Mouse (Mus musculus) small intestine, adult 2 months (tissue): ENCODE data around the gene Taf1a. TPM values are rescaled to one million over a fixed set of nuclear protein-coding genes. Genes with fewer than 3 reads are reported as not detected.
A peak's percentile ranks its signal among the peaks of the same experiment; 100 is the strongest.
"Not testable (repeated sequence)": the region's sequence is repeated elsewhere in the genome, so short reads cannot be mapped to it uniquely, and the experiment has no call there.

Source experiments
- H3K27ac ChIP-seq: fragments of 200-500 bp; 2 replicates; pipeline ENCODE4 v1.5.1; 2012; ENCODE audit warnings: low read depth, low read length, control low read depth, inconsistent platforms; ENCODE audit not compliant: insufficient read depth
- H3K27me3 ChIP-seq: fragments of 200-500 bp; 2 replicates; pipeline ENCODE4 v1.6.1; 2012; ENCODE audit warnings: mild to moderate bottlenecking, moderate library complexity, low read length, inconsistent platforms; ENCODE audit not compliant: control insufficient read depth, insufficient read depth
- H3K36me3 ChIP-seq: fragments of 200-500 bp; 2 replicates; pipeline ENCODE4 v1.6.1; 2012; ENCODE audit warnings: mild to moderate bottlenecking, low read length, control low read depth, inconsistent platforms; ENCODE audit not compliant: control insufficient read depth, insufficient read depth
- H3K4me1 ChIP-seq: fragments of 200-500 bp; 2 replicates; pipeline ENCODE4 v1.6.1; 2012; ENCODE audit warnings: low read length, inconsistent platforms, mixed read lengths; ENCODE audit not compliant: control insufficient read depth, insufficient read depth, insufficient read length
- H3K4me3 ChIP-seq: fragments of 200-500 bp; 2 replicates; pipeline ENCODE4 v1.5.1; 2012; ENCODE audit warnings: low read depth, mild to moderate bottlenecking, control low read depth, inconsistent platforms, low read length, moderate library complexity
- CTCF ChIP-seq: fragments of 200-500 bp; IDR thresholded peaks from 2 replicates; pipeline ENCODE4 v1.5.1; 2012; ENCODE audit warnings: low read depth, mild to moderate bottlenecking, control low read depth, inconsistent platforms, low read length, moderate library complexity, mixed read lengths; ENCODE audit not compliant: insufficient replicate concordance, insufficient read length; ENCODE audit errors: extremely low read depth
- POLR2A ChIP-seq: fragments of 200-500 bp; IDR thresholded peaks from 2 replicates; pipeline ENCODE4 v1.6.1; 2012; ENCODE audit warnings: low read depth, mild to moderate bottlenecking, control low read depth, inconsistent platforms, low read length, moderate library complexity
- WGBS: fragments of 180-500 bp; shearing (Covaris S2); methylation state at CpG from one replicate; pipeline ENCODE4 v1.1.7; 2018; 5-methylcytosine and 5-hydroxymethylcytosine counted together
- polyA plus RNA-seq: library from polyadenylated mRNA; depleted of rRNA; stranded (reverse); fragments of >200 nt; gene quantifications from 2 replicates; pipeline ENCODE4 v1.2.3, GENCODE M21; 2012

Taf1a gene
- polyA plus RNA-seq, 1 experiment, result 1.5 TPM

- Histone ChIP-seq H3K27ac (0 out of 2 replicates have a peak overlapping the region, but pooled peaks have one; percentile 22), H3K4me3 (no peak overlapping the region), H3K4me1 (no peaks in the 10 kb centered on the region), H3K27me3 (no peaks in the 10 kb centered on the region), H3K36me3 (no peaks in the 10 kb centered on the region)
- TF ChIP-seq POLR2A (no peak), CTCF (no peak)
- 51% methylated on average over 10 of the region's 10 CpGs for WGBS
Measured at GRCm38 (mm10) chr1:183378321-183378941, 10.3 kb upstream of the Taf1a start.

- H3K27me3 ChIP-seq, H3K4me1 ChIP-seq, H3K27ac ChIP-seq, H3K4me3 ChIP-seq, H3K36me3 ChIP-seq: not testable (repeated sequence)
- WGBS, result 89% methylated on average over 3 of the region's 3 CpGs
Measured at GRCm38 (mm10) chr1:183379376-183379775, 9.4 kb upstream of the Taf1a start.

GRCm38 (mm10) chr1:183381816-183382215 lies 7.0 kb upstream of the Taf1a start:
- Histone ChIP-seq H3K36me3 (no peaks in the 10 kb centered on the region), H3K4me3 (no peak overlapping the region), H3K4me1 (no peaks in the 10 kb centered on the region), H3K27ac (no peak overlapping the region), H3K27me3 (no peaks in the 10 kb centered on the region)
- WGBS, result 53% methylated on average over 5 of the region's 5 CpGs
- TF ChIP-seq POLR2A (no peak), CTCF (no peak)

GRCm38 (mm10) chr1:183382621-183383020 lies 6.2 kb upstream of the Taf1a start:
- WGBS, result 88% methylated on average over 2 of the region's 2 CpGs
- H3K4me1 ChIP-seq, result no peaks in the 10 kb centered on the region
- H3K27me3 ChIP-seq, result no peaks in the 10 kb centered on the region
- no peak overlapping the region for H3K27ac ChIP-seq
- no peak overlapping the region for H3K4me3 ChIP-seq
- TF ChIP-seq POLR2A, result no peak
- TF ChIP-seq CTCF, result no peak
- no peaks in the 10 kb centered on the region for H3K36me3 ChIP-seq

- WGBS, result 98% methylated on average over 3 of the region's 3 CpGs
- H3K27ac ChIP-seq, H3K4me3 ChIP-seq, H3K36me3 ChIP-seq, H3K4me1 ChIP-seq, H3K27me3 ChIP-seq: not testable (repeated sequence)
Measured at GRCm38 (mm10) chr1:183387421-183387820, 1.4 kb upstream of the Taf1a start.

GRCm38 (mm10) chr1:183403396-183403795 lies 14.6 kb downstream of the Taf1a start:
- peaks cover 52% of the 10 kb centered on the region for H3K36me3 ChIP-seq
- H3K4me3 ChIP-seq, result no peak overlapping the region
- no peak for TF ChIP-seq CTCF
- TF ChIP-seq POLR2A, result no peak
- no peaks in the 10 kb centered on the region for H3K27me3 ChIP-seq
- WGBS, result 90% methylated on average over 3 of the region's 3 CpGs
- H3K4me1 ChIP-seq, result no peaks in the 10 kb centered on the region
- no peak overlapping the region for H3K27ac ChIP-seq

GRCm38 (mm10) chr1:183414081-183414727 lies 25.4 kb downstream of the Taf1a start:
- WGBS, result 82% methylated on average over 15 of the region's 15 CpGs

GRCm38 (mm10) chr1:183417873-183418272 lies 29.1 kb downstream of the Taf1a start, which contains the start of gene Hhipl2:
Gene Hhipl2 (plus strand): TSS chr1:183418215.
- H3K27me3 ChIP-seq, result no peaks in the 10 kb centered on the region
- TF ChIP-seq POLR2A (no peak), CTCF (no peak)
- no peaks in the 10 kb centered on the region for H3K36me3 ChIP-seq
- H3K4me3 ChIP-seq, result no peak within 1 kb of the TSS
- no peak within 1 kb of the TSS for H3K27ac ChIP-seq
- H3K4me1 ChIP-seq, result peaks cover 5% of the 10 kb centered on the region; the same call in 1 of the 2 replicates
- 84% methylated on average over 12 of the region's 12 CpGs for WGBS

More at GRCm38 (mm10) chr1:183414081-183414727, 25.4 kb downstream of the Taf1a start:
- no peaks in the 10 kb centered on the region for H3K27me3 ChIP-seq
- H3K4me1 ChIP-seq, result no peaks in the 10 kb centered on the region
- no peak overlapping the region for H3K27ac ChIP-seq
- peaks cover 17% of the 10 kb centered on the region for H3K36me3 ChIP-seq
- TF ChIP-seq POLR2A, result no peak
- TF ChIP-seq CTCF, result no peak
- no peak overlapping the region for H3K4me3 ChIP-seq
